Mouse (Mus musculus) kidney, postnatal 36 days (tissue): ENCODE results near the gene Clpp.

Source experiments
- DNase-seq, 2 experiments: peaks; one replicate each; pipeline ENCODE4 v3.0.0; 2021 to 2022; ENCODE audit warnings: mixed read lengths in 2 of 2

Gene Clpp

GRCm38 (mm10) chr17:57031661-57032420 lies 41.7 kb downstream of the Clpp start:
- peak; percentile 100 for DNase-seq

GRCm38 (mm10) chr17:57032854-57033253 lies 42.7 kb downstream of the Clpp start:
- DNase-seq = no peak

GRCm38 (mm10) chr17:57038978-57039377 lies 48.9 kb downstream of the Clpp start:
- DNase-seq = peak in 1 of 2 experiments; percentile 27

GRCm38 (mm10) chr17:57041554-57041953 lies 51.4 kb downstream of the Clpp start, which contains the start of gene Slc25a41:
Gene Slc25a41, minus strand, starts transcription at chr17:57041654.
- no peak for DNase-seq
